Mouse (Mus musculus) liver, embryonic 16.5 days (tissue): ENCODE results near the gene Slc7a1. TPM values are rescaled to one million over a fixed set of nuclear protein-coding genes. Genes with fewer than 3 reads are reported as not detected.

ENCODE experiments used
- ATAC-seq: fragments of 200-750 bp; cut with Nextera tagmentation; 2 replicates; pipeline ENCODE4 v1.8.0; 2017; ENCODE audit warnings: low read depth, mild to moderate bottlenecking, moderate number of reproducible peaks, moderate library complexity
- H3K27ac ChIP-seq: fragments of 300-500 bp; sonication (generic); 2 replicates; pipeline ENCODE4 v1.5.1; 2014; ENCODE audit warnings: mild to moderate bottlenecking, low read length
- H3K27me3 ChIP-seq: fragments of 300-500 bp; sonication (generic); 2 replicates; pipeline ENCODE4 v1.6.1; 2014; ENCODE audit warnings: low read depth, low read length, mixed read lengths; ENCODE audit not compliant: control insufficient read depth, insufficient read depth
- H3K36me3 ChIP-seq: fragments of 300-500 bp; sonication (generic); 2 replicates; pipeline ENCODE4 v1.6.1; 2014; ENCODE audit warnings: mild to moderate bottlenecking; ENCODE audit not compliant: control insufficient read depth, insufficient read depth
- H3K4me1 ChIP-seq: fragments of 300-500 bp; sonication (generic); 2 replicates; pipeline ENCODE4 v1.6.1; 2014; ENCODE audit warnings: low read depth, low read length, mixed read lengths; ENCODE audit not compliant: control insufficient read depth
- H3K4me2 ChIP-seq: fragments of 300-500 bp; sonication (generic); 2 replicates; pipeline ENCODE4 v1.6.1; 2014; ENCODE audit warnings: low read depth, low read length, mixed read lengths
- H3K4me3 ChIP-seq: fragments of 300-500 bp; sonication (generic); 2 replicates; pipeline ENCODE4 v1.5.1; 2014; ENCODE audit warnings: low read depth, mild to moderate bottlenecking, low read length
- H3K9ac ChIP-seq: fragments of 300-500 bp; sonication (generic); 2 replicates; pipeline ENCODE4 v1.6.1; 2014; ENCODE audit warnings: low read depth, low read length
- H3K9me3 ChIP-seq: fragments of 300-500 bp; sonication (generic); replicated peaks from 2 replicates; pipeline ENCODE4 v1.6.1; 2016; ENCODE audit warnings: low read length; ENCODE audit not compliant: control insufficient read depth
- WGBS: fragments of 180-500 bp; shearing (Covaris S2); extraction: QIAGEN DNeasy Blood & Tissue Kit; methylation state at CpG from one replicate; pipeline ENCODE4 v1.1.7; 2014; ENCODE audit not compliant: insufficient replicate concordance; 5-methylcytosine and 5-hydroxymethylcytosine counted together
- polyA plus RNA-seq: library from polyadenylated mRNA; unstranded; fragments of >200 nt; fragmentation: Nextera tagmentation; extraction: Ambion mirVana; gene quantifications from 2 replicates; pipeline ENCODE4 v1.2.1, GENCODE M21; 2015

The Slc7a1 gene
- polyA plus RNA-seq, 1 experiment from 2014 or later, result 15.7 TPM

- H3K27ac ChIP-seq, result no peak overlapping the region
- WGBS, result 88% methylated on average over 2 of the region's 2 CpGs
Measured at GRCm38 (mm10) chr5:148387820-148388219, 11.9 kb downstream of the Slc7a1 start.

GRCm38 (mm10) chr5:148386471-148386870, 13.2 kb downstream of the Slc7a1 start:
- WGBS, result 85% methylated on average over 9 of the region's 9 CpGs
- Histone ChIP-seq H3K36me3 (no peaks in the 10 kb centered on the region; the same call in 1 of the 2 replicates), H3K27me3 (no peaks in the 10 kb centered on the region), H3K4me2 (no peak overlapping the region), H3K4me1 (peaks cover 19% of the 10 kb centered on the region), H3K9me3 (no peaks in the 10 kb centered on the region), H3K27ac (no peak overlapping the region), H3K4me3 (no peak overlapping the region), H3K9ac (no peak overlapping the region)
- no peak for ATAC-seq

More at GRCm38 (mm10) chr5:148387820-148388219, 11.9 kb downstream of the Slc7a1 start:
- Histone ChIP-seq H3K4me1 (peaks cover 19% of the 10 kb centered on the region), H3K9me3 (no peaks in the 10 kb centered on the region), H3K4me2 (no peak overlapping the region), H3K36me3 (no peaks in the 10 kb centered on the region; the same call in 1 of the 2 replicates), H3K4me3 (no peak overlapping the region), H3K27me3 (no peaks in the 10 kb centered on the region), H3K9ac (no peak overlapping the region)
- ATAC-seq, result no peak

DNA sequence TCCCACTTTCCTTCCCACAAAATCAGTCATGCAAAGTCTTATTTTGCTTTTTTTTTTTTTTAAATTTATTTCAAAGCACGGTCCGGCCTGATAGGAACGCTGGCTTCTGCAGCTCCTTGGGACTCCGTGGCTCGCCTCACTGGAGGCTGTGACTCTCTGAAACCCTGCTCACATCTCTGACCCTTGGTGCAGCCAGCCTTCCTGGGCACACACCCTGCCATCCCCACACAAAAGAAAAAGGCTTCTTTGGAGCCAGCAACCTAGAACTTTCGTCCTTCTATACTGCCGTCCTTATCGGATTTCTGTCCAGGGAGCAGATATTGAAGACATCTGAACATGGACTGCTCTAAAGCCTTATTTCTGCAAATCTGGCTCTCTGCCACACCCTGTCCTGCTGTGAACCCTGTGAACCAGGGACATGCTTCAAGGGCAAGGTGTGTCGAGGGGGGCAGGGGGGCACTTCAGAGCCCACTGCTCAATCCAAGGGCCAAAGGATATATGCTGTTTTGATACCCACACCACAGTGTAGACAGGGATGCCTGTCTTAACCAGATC, 15.1 kb downstream of the Slc7a1 start:
- no peak overlapping the region for H3K9ac ChIP-seq
- ATAC-seq, result no peak
- no peaks in the 10 kb centered on the region for H3K27me3 ChIP-seq
- H3K36me3 ChIP-seq, result no peaks in the 10 kb centered on the region; the same call in 1 of the 2 replicates
- no peaks in the 10 kb centered on the region for H3K9me3 ChIP-seq
- H3K4me1 ChIP-seq, result peaks cover 15% of the 10 kb centered on the region
- H3K27ac ChIP-seq, result no peak overlapping the region
- 83% methylated on average over 9 of the region's 9 CpGs for WGBS
- no peak overlapping the region for H3K4me3 ChIP-seq
- H3K4me2 ChIP-seq, result no peak overlapping the region

- no peak overlapping the region for H3K4me3 ChIP-seq
- H3K27ac ChIP-seq, result no peak overlapping the region
- no peak overlapping the region for H3K4me2 ChIP-seq
- no peak overlapping the region for H3K9ac ChIP-seq
- H3K36me3 ChIP-seq, result no peaks in the 10 kb centered on the region; the same call in 1 of the 2 replicates
- no peaks in the 10 kb centered on the region for H3K9me3 ChIP-seq
- H3K27me3 ChIP-seq, result no peaks in the 10 kb centered on the region
- H3K4me1 ChIP-seq, result peaks cover 9% of the 10 kb centered on the region
- ATAC-seq, result no peak
- 74% methylated on average over 14 of the region's 14 CpGs for WGBS
Measured at GRCm38 (mm10) chr5:148383841-148384500, 15.7 kb downstream of the Slc7a1 start.

DNA sequence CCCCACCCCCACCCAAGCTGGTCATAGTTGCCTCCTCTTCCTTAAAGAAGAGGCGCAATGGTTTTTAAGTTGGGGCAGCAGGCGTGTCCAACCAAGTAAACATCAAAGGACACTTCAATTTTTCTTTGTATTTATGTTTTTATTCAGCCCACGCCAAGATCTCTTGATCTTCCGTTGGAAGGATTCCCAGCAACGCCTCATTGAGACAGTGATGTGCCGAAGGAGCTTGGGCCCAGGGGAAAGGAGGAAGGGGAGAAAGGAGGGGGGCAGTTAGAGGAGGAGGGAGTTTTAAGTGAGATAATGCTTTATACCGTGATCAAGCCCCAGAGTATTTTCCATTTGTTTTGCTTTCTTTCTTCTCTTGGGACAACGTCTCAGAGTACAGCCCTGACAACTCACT, 18.6 kb downstream of the Slc7a1 start:
- no peak overlapping the region for H3K4me2 ChIP-seq
- no peaks in the 10 kb centered on the region for H3K27me3 ChIP-seq
- H3K4me3 ChIP-seq, result no peak overlapping the region
- H3K36me3 ChIP-seq, result peaks cover under 1% of the 10 kb centered on the region
- H3K27ac ChIP-seq, result no peak overlapping the region
- H3K9me3 ChIP-seq, result no peaks in the 10 kb centered on the region; the same call in 1 of the 2 replicates
- no peak for ATAC-seq
- H3K9ac ChIP-seq, result no peak overlapping the region
- WGBS, result 81% methylated on average over 8 of the region's 8 CpGs
- H3K4me1 ChIP-seq, result no peaks in the 10 kb centered on the region; the same call in 1 of the 2 replicates

- H3K36me3 ChIP-seq, result peaks cover 5% of the 10 kb centered on the region
- H3K4me1 ChIP-seq, result no peaks in the 10 kb centered on the region; the same call in 1 of the 2 replicates
- no peaks in the 10 kb centered on the region; the same call in 1 of the 2 replicates for H3K9me3 ChIP-seq
- no peak overlapping the region for H3K4me2 ChIP-seq
- no peak for ATAC-seq
- no peaks in the 10 kb centered on the region for H3K27me3 ChIP-seq
- 73% methylated on average over 6 of the region's 6 CpGs for WGBS
- no peak overlapping the region for H3K4me3 ChIP-seq
- no peak overlapping the region for H3K9ac ChIP-seq
- no peak overlapping the region for H3K27ac ChIP-seq
Measured at GRCm38 (mm10) chr5:148380246-148380504, 19.5 kb downstream of the Slc7a1 start.

DNA sequence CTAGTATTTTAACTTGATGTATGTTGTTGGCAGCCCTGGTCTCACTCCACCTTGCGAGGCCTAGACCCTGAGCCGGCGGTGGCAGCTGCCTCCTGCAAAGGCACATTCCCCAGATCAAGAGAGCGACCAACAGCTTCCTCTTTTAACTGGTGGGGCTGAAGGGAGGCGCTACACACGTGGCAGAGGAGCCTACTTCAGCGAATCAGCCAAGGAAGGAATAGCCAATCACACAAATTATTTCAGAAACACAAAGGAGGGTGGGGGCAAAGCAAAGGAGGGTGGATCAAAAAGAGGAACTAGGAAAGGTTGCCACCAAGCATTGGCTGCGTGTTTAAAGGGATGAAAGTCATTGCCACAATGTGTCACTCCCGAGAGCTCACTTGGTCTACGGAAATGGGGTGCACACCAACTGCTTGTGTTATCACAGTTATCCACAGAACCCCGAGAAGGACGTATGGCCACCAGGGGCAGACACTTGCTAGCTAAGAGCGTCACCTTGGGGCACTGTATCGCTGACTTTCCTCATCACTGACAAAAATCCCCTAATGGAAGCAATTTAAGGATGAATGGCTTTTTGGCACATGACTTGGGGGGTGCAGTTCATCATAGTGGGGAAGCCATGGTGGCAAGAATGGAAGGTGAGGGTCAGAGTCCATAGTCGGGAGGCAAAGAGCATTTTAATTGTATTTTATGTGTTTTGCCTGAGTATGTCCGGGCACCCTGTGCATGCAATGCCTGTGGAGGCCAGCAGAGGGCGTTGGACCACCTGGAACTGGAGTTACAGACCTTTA, 20.1 kb downstream of the Slc7a1 start:
- H3K9me3 ChIP-seq, result no peaks in the 10 kb centered on the region; the same call in 1 of the 2 replicates
- H3K4me1 ChIP-seq, result no peaks in the 10 kb centered on the region; the same call in 1 of the 2 replicates
- WGBS, result 32% methylated on average over 17 of the region's 17 CpGs
- no peak overlapping the region for H3K27ac ChIP-seq
- no peaks in the 10 kb centered on the region for H3K27me3 ChIP-seq
- H3K9ac ChIP-seq, result no peak overlapping the region
- ATAC-seq, result peak; percentile 46; the same call in 1 of the 2 replicates
- no peak overlapping the region for H3K4me2 ChIP-seq
- peaks cover 5% of the 10 kb centered on the region for H3K36me3 ChIP-seq
- H3K4me3 ChIP-seq, result no peak overlapping the region

DNA sequence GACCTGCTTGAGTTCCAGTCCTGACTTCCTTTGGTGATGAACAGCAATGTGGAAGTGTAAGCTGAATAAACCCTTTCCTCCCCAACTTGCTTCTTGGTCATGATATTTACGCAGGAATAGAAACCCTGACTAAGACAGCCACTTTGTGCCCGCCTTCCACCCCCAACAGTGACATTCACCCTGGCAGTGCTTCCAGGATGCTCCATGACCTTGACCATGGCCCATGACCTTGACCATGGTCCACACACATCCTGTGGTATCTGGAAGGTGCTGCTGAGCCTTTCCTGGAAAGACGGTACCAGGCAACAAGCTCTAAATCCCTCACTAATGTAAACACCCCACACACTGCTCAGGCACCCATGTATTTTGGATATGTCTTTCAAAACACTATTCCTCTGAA, 21.0 kb downstream of the Slc7a1 start:
- H3K9me3 ChIP-seq, result no peaks in the 10 kb centered on the region; the same call in 1 of the 2 replicates
- no peak for ATAC-seq
- H3K4me3 ChIP-seq, result no peak overlapping the region
- H3K36me3 ChIP-seq, result peaks cover 5% of the 10 kb centered on the region
- no peaks in the 10 kb centered on the region; the same call in 1 of the 2 replicates for H3K4me1 ChIP-seq
- no peaks in the 10 kb centered on the region for H3K27me3 ChIP-seq
- no peak overlapping the region for H3K27ac ChIP-seq
- 82% methylated on average over 3 of the region's 3 CpGs for WGBS
- H3K9ac ChIP-seq, result no peak overlapping the region
- no peak overlapping the region for H3K4me2 ChIP-seq

GRCm38 (mm10) chr5:148378232-148378508, 21.5 kb downstream of the Slc7a1 start:
- H3K27ac ChIP-seq, result no peak overlapping the region
- H3K4me3 ChIP-seq, result no peak overlapping the region
- 69% methylated on average over 4 of the region's 4 CpGs for WGBS
- H3K4me1 ChIP-seq, result no peaks in the 10 kb centered on the region; the same call in 1 of the 2 replicates
- peaks cover 5% of the 10 kb centered on the region for H3K36me3 ChIP-seq
- ATAC-seq, result no peak
- H3K4me2 ChIP-seq, result no peak overlapping the region
- no peaks in the 10 kb centered on the region; the same call in 1 of the 2 replicates for H3K9me3 ChIP-seq
- H3K9ac ChIP-seq, result no peak overlapping the region
- no peaks in the 10 kb centered on the region for H3K27me3 ChIP-seq
